Mouse (Mus musculus) liver, adult 2 months (tissue): ENCODE measurements around the gene Acvr1b. TPM values are rescaled to one million over a fixed set of nuclear protein-coding genes. Genes with fewer than 3 reads are reported as not detected.
A peak's percentile ranks its signal among the peaks of the same experiment; 100 is the strongest.

Experiments used
- DNase-seq: peaks from one replicate; pipeline ENCODE4 v3.0.0-alpha.2; 2011; ENCODE audit warnings: low read depth, low spot score; ENCODE audit errors: extremely low read depth
- H3K27ac ChIP-seq: fragments of 200-500 bp; replicated peaks from 2 replicates; pipeline ENCODE4 v1.5.1; 2012; ENCODE audit warnings: low read depth, mild to moderate bottlenecking, control low read depth, inconsistent platforms, low read length; ENCODE audit not compliant: insufficient read depth
- H3K27me3 ChIP-seq: fragments of 200-500 bp; 2 replicates; pipeline ENCODE4 v1.6.1; 2012; ENCODE audit warnings: mild to moderate bottlenecking, moderate library complexity, low read length, inconsistent platforms; ENCODE audit not compliant: control insufficient read depth, insufficient read depth
- H3K36me3 ChIP-seq: fragments of 200-500 bp; 2 replicates; pipeline ENCODE4 v1.6.1; 2012; ENCODE audit warnings: low read length, inconsistent platforms; ENCODE audit not compliant: control insufficient read depth, insufficient read depth
- H3K4me1 ChIP-seq: fragments of 200-500 bp; 2 replicates; pipeline ENCODE4 v1.6.1; 2011; ENCODE audit warnings: low read length; ENCODE audit not compliant: control insufficient read depth, insufficient read depth
- H3K4me3 ChIP-seq: fragments of 200-500 bp; 2 replicates; pipeline ENCODE4 v1.5.1; 2011; ENCODE audit warnings: low read depth, mild to moderate bottlenecking, control low read depth, low read length, moderate library complexity; ENCODE audit not compliant: insufficient read depth
- H3K79me2 ChIP-seq: fragments of 200-500 bp; 2 replicates; pipeline ENCODE4 v1.6.1; 2012; ENCODE audit warnings: inconsistent platforms, mild to moderate bottlenecking, low read length, moderate library complexity; ENCODE audit not compliant: control insufficient read depth, insufficient read depth
- H3K9ac ChIP-seq: fragments of 200-500 bp; 2 replicates; pipeline ENCODE4 v1.6.1; 2012; ENCODE audit warnings: low read depth, mild to moderate bottlenecking, control low read depth, inconsistent platforms, low read length
- CTCF ChIP-seq: fragments of 200-500 bp; IDR thresholded peaks from 2 replicates; pipeline ENCODE4 v1.5.1; 2011; ENCODE audit warnings: low read depth, low read length, control low read depth
- POLR2A ChIP-seq: fragments of 200-500 bp; IDR thresholded peaks from 2 replicates; pipeline ENCODE4 v1.6.1; 2011; ENCODE audit warnings: low read length, control low read depth; ENCODE audit not compliant: insufficient read depth; ENCODE audit errors: extremely low read depth
- WGBS: fragments of 180-500 bp; shearing (Covaris S2); methylation state at CpG from one replicate; pipeline ENCODE4 v1.1.7; 2018; 5-methylcytosine and 5-hydroxymethylcytosine counted together
- polyA plus RNA-seq: library from polyadenylated mRNA; depleted of rRNA; stranded (reverse); fragments of >200 nt; gene quantifications from 2 replicates; pipeline ENCODE4 v1.2.3, GENCODE M21; 2012
- total RNA-seq: library from RNA; depleted of rRNA; stranded (reverse); fragments of >200 nt; gene quantifications from 2 replicates; pipeline ENCODE4 v1.2.3, GENCODE M21; 2014

The Acvr1b gene
- total and polyA plus RNA-seq, 2 experiments: 5.0 to 9.6 TPM

- H3K27me3 ChIP-seq: no peaks in the 10 kb centered on the region
- no peak overlapping the region for H3K27ac ChIP-seq
- H3K4me3 ChIP-seq: no peak overlapping the region
- H3K36me3 ChIP-seq: no peaks in the 10 kb centered on the region
- peaks cover 16% of the 10 kb centered on the region for H3K4me1 ChIP-seq
- peaks cover 18% of the 10 kb centered on the region; the same call in 1 of the 2 replicates for H3K79me2 ChIP-seq
- peak overlapping the region; percentile 44; the same call in 1 of the 2 replicates for H3K9ac ChIP-seq
- TF ChIP-seq POLR2A (no peak), CTCF (no peak)
- WGBS: 14% methylated on average over 5 of the region's 5 CpGs
- DNase-seq: no peak
Observed at GRCm38 (mm10) chr15:101175131-101175460, 1.2 kb downstream of the Acvr1b start.

GRCm38 (mm10) chr15:101175613-101176283 is 1.9 kb downstream of the Acvr1b start:
- no peak overlapping the region for H3K27ac ChIP-seq

GRCm38 (mm10) chr15:101176284-101176680 is 2.4 kb downstream of the Acvr1b start:
- Histone ChIP-seq H3K27ac (no peak overlapping the region), H3K36me3 (no peaks in the 10 kb centered on the region), H3K9ac (no peak overlapping the region), H3K27me3 (no peaks in the 10 kb centered on the region), H3K4me3 (no peak overlapping the region), H3K4me1 (peaks cover 16% of the 10 kb centered on the region), H3K79me2 (peaks cover 24% of the 10 kb centered on the region; the same call in 1 of the 2 replicates)
- DNase-seq: peak; percentile 30
- whole genome bisulfite sequencing: 16% methylated on average over 3 of the region's 3 CpGs
- no peak for TF ChIP-seq CTCF
- TF ChIP-seq POLR2A: no peak

More at GRCm38 (mm10) chr15:101175613-101176283, 1.9 kb downstream of the Acvr1b start:
- Histone ChIP-seq H3K9ac (no peak overlapping the region), H3K4me1 (peaks cover 16% of the 10 kb centered on the region), H3K4me3 (no peak overlapping the region), H3K36me3 (no peaks in the 10 kb centered on the region), H3K79me2 (peaks cover 24% of the 10 kb centered on the region; the same call in 1 of the 2 replicates), H3K27me3 (no peaks in the 10 kb centered on the region)
- DNase-seq: no peak
- TF ChIP-seq POLR2A: no peak
- 40% methylated on average over 17 of the region's 17 CpGs for WGBS

GRCm38 (mm10) chr15:101176795-101177691 is 3.2 kb downstream of the Acvr1b start:
- H3K9ac ChIP-seq: no peak overlapping the region
- WGBS: 30% methylated on average over 8 of the region's 8 CpGs
- H3K27ac ChIP-seq: no peak overlapping the region
- no peak for TF ChIP-seq CTCF
- no peak for TF ChIP-seq POLR2A
- no peak overlapping the region for H3K4me3 ChIP-seq
- H3K36me3 ChIP-seq: no peaks in the 10 kb centered on the region
- H3K27me3 ChIP-seq: no peaks in the 10 kb centered on the region
- peak; percentile 60 for DNase-seq
- peaks cover 27% of the 10 kb centered on the region; the same call in 1 of the 2 replicates for H3K79me2 ChIP-seq
- H3K4me1 ChIP-seq: peaks cover 20% of the 10 kb centered on the region

GRCm38 (mm10) chr15:101180363-101181105 is 6.7 kb downstream of the Acvr1b start:
- Histone ChIP-seq H3K4me3 (no peak overlapping the region), H3K4me1 (peaks cover 18% of the 10 kb centered on the region), H3K27me3 (no peaks in the 10 kb centered on the region), H3K79me2 (peaks cover 27% of the 10 kb centered on the region; the same call in 1 of the 2 replicates), H3K36me3 (no peaks in the 10 kb centered on the region), H3K9ac (no peak overlapping the region), H3K27ac (no peak overlapping the region)
- no peak for DNase-seq
- TF ChIP-seq POLR2A (no peak), CTCF (no peak)
- WGBS: 77% methylated on average over 15 of the region's 15 CpGs
